Mouse (Mus musculus) ovary, postnatal 36 days (tissue): ENCODE results near the gene Cfap97d2.
A peak's percentile ranks its signal among the peaks of the same experiment; 100 is the strongest.

ENCODE experiments used
- DNase-seq: peaks from one replicate; pipeline ENCODE4 v3.0.0; 2022; ENCODE audit warnings: low spot score, mixed read lengths

The Cfap97d2 gene

GRCm38 (mm10) chr8:13687101-13687717, 18.5 kb upstream of the Cfap97d2 start:
- DNase-seq, result no peak

- no peak for DNase-seq
Observed at GRCm38 (mm10) chr8:13687941-13688340, 17.7 kb upstream of the Cfap97d2 start.

GRCm38 (mm10) chr8:13688461-13688860, 17.2 kb upstream of the Cfap97d2 start:
- DNase-seq, result peak; percentile 42

- no peak for DNase-seq
Observed at GRCm38 (mm10) chr8:13689331-13689730, 16.4 kb upstream of the Cfap97d2 start.

- no peak for DNase-seq
Observed at GRCm38 (mm10) chr8:13692302-13693066, 13.2 kb upstream of the Cfap97d2 start.

GRCm38 (mm10) chr8:13694735-13695134, 11.0 kb upstream of the Cfap97d2 start:
- no peak for DNase-seq

GRCm38 (mm10) chr8:13695203-13695867, 10.4 kb upstream of the Cfap97d2 start:
- no peak for DNase-seq

- no peak for DNase-seq
Observed at GRCm38 (mm10) chr8:13696157-13696556, 9.5 kb upstream of the Cfap97d2 start.

- DNase-seq, result no peak
Observed at GRCm38 (mm10) chr8:13697196-13697595, 8.5 kb upstream of the Cfap97d2 start.

- no peak for DNase-seq
Observed at GRCm38 (mm10) chr8:13697681-13698080, 8.0 kb upstream of the Cfap97d2 start.

GRCm38 (mm10) chr8:13698281-13698680, 7.4 kb upstream of the Cfap97d2 start:
- DNase-seq, result no peak

GRCm38 (mm10) chr8:13699323-13699949, 6.3 kb upstream of the Cfap97d2 start:
- no peak for DNase-seq

GRCm38 (mm10) chr8:13702755-13703154, 2.9 kb upstream of the Cfap97d2 start:
- DNase-seq, result no peak

GRCm38 (mm10) chr8:13703756-13704155, 1.9 kb upstream of the Cfap97d2 start:
- no peak for DNase-seq

GRCm38 (mm10) chr8:13704301-13704700, 1.4 kb upstream of the Cfap97d2 start:
- DNase-seq, result no peak

- no peak for DNase-seq
Observed at GRCm38 (mm10) chr8:13706918-13707317, 1.2 kb downstream of the Cfap97d2 start.

GRCm38 (mm10) chr8:13708514-13708913, 2.8 kb downstream of the Cfap97d2 start:
- no peak for DNase-seq

- no peak for DNase-seq
Observed at GRCm38 (mm10) chr8:13718980-13719379, 13.3 kb downstream of the Cfap97d2 start.

- DNase-seq, result no peak
Observed at GRCm38 (mm10) chr8:13725722-13726121, 20.0 kb downstream of the Cfap97d2 start.

GRCm38 (mm10) chr8:13727469-13728094, 21.9 kb downstream of the Cfap97d2 start:
- DNase-seq, result no peak

- peak; percentile 22 for DNase-seq
Observed at GRCm38 (mm10) chr8:13740323-13740770, 34.7 kb downstream of the Cfap97d2 start.
